In genomic region chr15:61102421-61103412, GRCm38 (mm10) we compare ENCODE assay signal across 9 mouse cellular contexts.
DNase-seq lines count a peak whose midpoint lies in the region; ATAC-seq lines count a peak whose summit lies in the region.
"Had no signal": no experiment of that assay in that cellular context is flagged by ENCODE, and none has a peak within 500 bp of the region (broad histone marks: within the 10 kb centered on the region; RNA-seq: fewer than 3 reads in every experiment).

No protein-coding gene starts in this region.

- ATAC-seq in common myeloid progenitor, adult 5-6 weeks (replicated peaks; ENCODE audit: low read depth, poor library complexity, severe bottlenecking), result peak; percentile 63
- peak; percentile 82 for ATAC-seq in hindbrain, embryonic 15.5 days (ENCODE audit: low FRiP score, low read depth)

- peak overlapping the region; percentile 43 for H3K4me2 ChIP-seq in hindbrain, embryonic 15.5 days

- H3K36me3 ChIP-seq in hindbrain, embryonic 15.5 days, result no peaks in the 10 kb centered on the region

- H3K9me3 ChIP-seq in hindbrain, embryonic 15.5 days, result no peaks in the 10 kb centered on the region

- no peak overlapping the region for H3K9ac ChIP-seq in hindbrain, embryonic 15.5 days

- 0 out of 2 replicates have a peak, but pooled peaks cover 2% of the 10 kb centered on the region for H3K27me3 ChIP-seq in hindbrain, embryonic 15.5 days

- peak; percentile 31 to 52 for DNase-seq in left cerebral cortex, adult 18-20 months (ENCODE audit: low spot score in 2 of 2)
- no peak for DNase-seq in left cerebral cortex, adult 8-10 months (ENCODE audit: low spot score in 2 of 2)
- peak; percentile 41 for DNase-seq in Muller cell, postnatal 12 days (ENCODE audit: inconsistent ontology term)
- peak; percentile 58 for DNase-seq in lung, postnatal 10 days
- DNase-seq in right cerebral cortex, adult 2 months (ENCODE audit: low spot score in 2 of 2), result peak; percentile 44 to 72
- DNase-seq in gastrocnemius, postnatal 10 days, result no peak

- 10% methylated on average over 7 of the region's 7 CpGs for WGBS in hindbrain, embryonic 15.5 days

- peaks cover 9% of the 10 kb centered on the region for H3K4me1 ChIP-seq in hindbrain, embryonic 15.5 days (replicated peaks)

- no peak overlapping the region for H3K27ac ChIP-seq in hindbrain, embryonic 15.5 days (replicated peaks)
- H3K27ac ChIP-seq: macrophage had no signal

- H3K4me3 ChIP-seq in hindbrain, embryonic 15.5 days, result no peak overlapping the region

Comparison
In these comparisons a context has a peak if more than half of its experiments do, and no peak if none do; other contexts are left out.
1. DNase-seq: peak in left cerebral cortex, adult 18-20 months (2 of 2), Muller cell, postnatal 12 days (single experiment), lung, postnatal 10 days (single experiment) and right cerebral cortex, adult 2 months (2 of 2); none in left cerebral cortex, adult 8-10 months (0 of 2) and gastrocnemius, postnatal 10 days (single experiment).